Comparison of ENCODE assay signal across 13 mouse cellular contexts in genomic region chr7:118922441-118923202, GRCm38 (mm10).
DNase-seq lines count a peak whose midpoint lies in the region; ATAC-seq and TF ChIP-seq lines count a peak whose summit lies in the region.
"Had no signal": no experiment of that assay in that cellular context is flagged by ENCODE, and none has a peak within 500 bp of the region (broad histone marks: within the 10 kb centered on the region; RNA-seq: fewer than 3 reads in every experiment).

No protein-coding gene starts in this region.

- TF ChIP-seq CTCF in lung, adult 2 months (IDR thresholded peaks at IDR 0.05; ENCODE audit: insufficient read depth, low read length): no peak
- TF ChIP-seq CTCF in thymus, adult 2 months (IDR thresholded peaks at IDR 0.05; ENCODE audit: borderline replicate concordance, control insufficient read depth, extremely low read depth, insufficient read depth, low read length, poor library complexity): no peak

- H3K9me3 ChIP-seq in embryonic facial prominence, embryonic 14.5 days (ENCODE audit: control insufficient read depth, low read length): no peaks in the 10 kb centered on the region
- no peaks in the 10 kb centered on the region for H3K9me3 ChIP-seq in embryonic facial prominence, embryonic 10.5 days
- no peaks in the 10 kb centered on the region for H3K9me3 ChIP-seq in lung, embryonic 16.5 days (ENCODE audit: control insufficient read depth, low read length)
- no peaks in the 10 kb centered on the region for H3K9me3 ChIP-seq in heart, embryonic 15.5 days (replicated peaks)
- H3K9me3 ChIP-seq: forebrain, embryonic 10.5 days; midbrain, embryonic 13.5 days had no signal

- H3K4me2 ChIP-seq in embryonic facial prominence, embryonic 14.5 days (ENCODE audit: low read depth, low read length): no peak overlapping the region
- H3K4me2 ChIP-seq in lung, embryonic 16.5 days (ENCODE audit: low read depth, low read length): no peak overlapping the region
- no peak overlapping the region for H3K4me2 ChIP-seq in heart, embryonic 15.5 days
- H3K4me2 ChIP-seq: midbrain, embryonic 13.5 days had no signal

- 59% methylated on average over 4 of the region's 4 CpGs for WGBS in embryonic facial prominence, embryonic 14.5 days
- 74% methylated on average over 4 of the region's 4 CpGs for WGBS in embryonic facial prominence, embryonic 10.5 days
- WGBS in lung, embryonic 16.5 days: 59% methylated on average over 4 of the region's 4 CpGs
- 49% methylated on average over 4 of the region's 4 CpGs for WGBS in lung, adult 2 months
- 45% methylated on average over 4 of the region's 4 CpGs for WGBS in heart, embryonic 15.5 days
- WGBS in thymus, adult 2 months: 31% methylated on average over 4 of the region's 4 CpGs

- no peaks in the 10 kb centered on the region for H3K36me3 ChIP-seq in embryonic facial prominence, embryonic 14.5 days (ENCODE audit: control insufficient read depth, insufficient read depth, low read length)
- H3K36me3 ChIP-seq in embryonic facial prominence, embryonic 10.5 days (replicated peaks): no peaks in the 10 kb centered on the region
- H3K36me3 ChIP-seq in lung, embryonic 16.5 days (ENCODE audit: control insufficient read depth, insufficient read depth, low read length): no peaks in the 10 kb centered on the region
- no peaks in the 10 kb centered on the region for H3K36me3 ChIP-seq in heart, embryonic 15.5 days
- H3K36me3 ChIP-seq in thymus, adult 2 months (ENCODE audit: control insufficient read depth, insufficient read depth, low read length): no peaks in the 10 kb centered on the region
- H3K36me3 ChIP-seq: forebrain, embryonic 10.5 days; midbrain, embryonic 13.5 days had no signal

- H3K4me3 ChIP-seq in embryonic facial prominence, embryonic 14.5 days (ENCODE audit: low read depth, low read length): no peak overlapping the region
- H3K4me3 ChIP-seq in embryonic facial prominence, embryonic 10.5 days: no peak overlapping the region
- H3K4me3 ChIP-seq in lung, embryonic 16.5 days (ENCODE audit: low read length): no peak overlapping the region
- no peak overlapping the region for H3K4me3 ChIP-seq in lung, adult 2 months (replicated peaks; ENCODE audit: extremely low read depth, low read depth, low read length)
- no peak overlapping the region for H3K4me3 ChIP-seq in heart, embryonic 15.5 days
- no peak overlapping the region for H3K4me3 ChIP-seq in thymus, adult 2 months (ENCODE audit: control insufficient read depth, insufficient read depth, low read length)
- H3K4me3 ChIP-seq: forebrain, embryonic 10.5 days; midbrain, embryonic 13.5 days had no signal

- no peaks in the 10 kb centered on the region for H3K4me1 ChIP-seq in embryonic facial prominence, embryonic 14.5 days (ENCODE audit: control insufficient read depth, insufficient read depth, low read length)
- H3K4me1 ChIP-seq in embryonic facial prominence, embryonic 10.5 days: peaks cover 13% of the 10 kb centered on the region; the same call in 1 of the 2 replicates
- no peaks in the 10 kb centered on the region for H3K4me1 ChIP-seq in lung, embryonic 16.5 days (replicated peaks; ENCODE audit: control insufficient read depth, insufficient read depth, low read length)
- H3K4me1 ChIP-seq in lung, adult 2 months (ENCODE audit: control insufficient read depth, insufficient read depth, low read length): no peaks in the 10 kb centered on the region
- H3K4me1 ChIP-seq in heart, embryonic 15.5 days (replicated peaks): peaks cover 5% of the 10 kb centered on the region; the same call in 1 of the 2 replicates
- peaks cover 14% of the 10 kb centered on the region for H3K4me1 ChIP-seq in thymus, adult 2 months (replicated peaks; ENCODE audit: control insufficient read depth, insufficient read depth, low read length)

- DNase-seq in embryonic facial prominence, embryonic 14.5 days (ENCODE audit: low spot score): peak; percentile 41
- no peak for DNase-seq in embryonic facial prominence, embryonic 10.5 days (ENCODE audit: low spot score)
- DNase-seq in lung, adult 2 months: no peak
- peak; percentile 46 for DNase-seq in thymus, adult 2 months
- DNase-seq in urinary bladder, adult 2 months (ENCODE audit: low spot score): no peak
- DNase-seq in cerebellum, postnatal 14 days: no peak
- DNase-seq: cerebellum, postnatal 10 days; right cerebral cortex, adult 18-20 months had no signal

- H3K27ac ChIP-seq in embryonic facial prominence, embryonic 14.5 days (replicated peaks; ENCODE audit: low read depth, low read length): no peak overlapping the region
- no peak overlapping the region for H3K27ac ChIP-seq in embryonic facial prominence, embryonic 10.5 days (replicated peaks)
- peak overlapping the region; percentile 23; the same call in 1 of the 2 replicates for H3K27ac ChIP-seq in lung, embryonic 16.5 days (ENCODE audit: low read length)
- 0 out of 2 replicates have a peak overlapping the region, but pooled peaks have one; percentile 23 for H3K27ac ChIP-seq in heart, embryonic 15.5 days
- peak overlapping the region; percentile 30 for H3K27ac ChIP-seq in thymus, adult 2 months (ENCODE audit: control insufficient read depth, insufficient read depth, low read length)
- H3K27ac ChIP-seq: forebrain, embryonic 10.5 days; midbrain, embryonic 13.5 days had no signal

- ATAC-seq in embryonic facial prominence, embryonic 14.5 days (ENCODE audit: low read depth): no peak
- ATAC-seq in lung, embryonic 16.5 days (ENCODE audit: low read depth): peak; percentile 45; the same call in 1 of the 2 replicates
- ATAC-seq in heart, embryonic 15.5 days (replicated peaks; ENCODE audit: insufficient number of reproducible peaks, insufficient read depth, low FRiP score, low read depth): peak; percentile 31; the same call in 1 of the 2 replicates
- ATAC-seq: intestine, postnatal 0 days; midbrain, embryonic 13.5 days had no signal

- TF ChIP-seq POLR2A in lung, adult 2 months (IDR thresholded peaks at IDR 0.05; ENCODE audit: borderline replicate concordance, extremely low read depth, low read depth, low read length): no peak
- no peak for TF ChIP-seq POLR2A in thymus, adult 2 months (IDR thresholded peaks at IDR 0.05; ENCODE audit: control insufficient read depth, extremely low read depth, insufficient read depth, low read length, poor library complexity)

- no peaks in the 10 kb centered on the region for H3K27me3 ChIP-seq in embryonic facial prominence, embryonic 14.5 days (replicated peaks; ENCODE audit: control insufficient read depth, insufficient read depth, low read length)
- no peaks in the 10 kb centered on the region for H3K27me3 ChIP-seq in embryonic facial prominence, embryonic 10.5 days (replicated peaks; ENCODE audit: low read depth, poor library complexity, severe bottlenecking)
- H3K27me3 ChIP-seq in lung, embryonic 16.5 days (ENCODE audit: control insufficient read depth, insufficient read depth, low read depth, low read length): no peaks in the 10 kb centered on the region
- no peaks in the 10 kb centered on the region for H3K27me3 ChIP-seq in heart, embryonic 15.5 days
- no peaks in the 10 kb centered on the region for H3K27me3 ChIP-seq in thymus, adult 2 months (ENCODE audit: control insufficient read depth, insufficient read depth, low read length)
- H3K27me3 ChIP-seq: midbrain, embryonic 13.5 days had no signal

- no peak overlapping the region for H3K9ac ChIP-seq in embryonic facial prominence, embryonic 14.5 days (ENCODE audit: low read depth, low read length)
- H3K9ac ChIP-seq in lung, embryonic 16.5 days (ENCODE audit: low read length): no peak overlapping the region
- H3K9ac ChIP-seq in heart, embryonic 15.5 days: no peak overlapping the region
- H3K9ac ChIP-seq: midbrain, embryonic 13.5 days had no signal

Comparison
In these comparisons a context has a peak if more than half of its experiments do, and no peak if none do; other contexts are left out.
1. DNase-seq: peak in embryonic facial prominence, embryonic 14.5 days (single experiment) and thymus, adult 2 months (single experiment); none in embryonic facial prominence, embryonic 10.5 days (single experiment), lung, adult 2 months (single experiment), urinary bladder, adult 2 months (single experiment) and cerebellum, postnatal 14 days (0 of 2).
2. H3K27ac ChIP-seq: peak in lung, embryonic 16.5 days (single experiment), heart, embryonic 15.5 days (single experiment) and thymus, adult 2 months (single experiment); none in embryonic facial prominence, embryonic 14.5 days (single experiment) and embryonic facial prominence, embryonic 10.5 days (single experiment).